Comparison of ENCODE assay signal across 10 mouse cellular contexts in the genomic region with DNA sequence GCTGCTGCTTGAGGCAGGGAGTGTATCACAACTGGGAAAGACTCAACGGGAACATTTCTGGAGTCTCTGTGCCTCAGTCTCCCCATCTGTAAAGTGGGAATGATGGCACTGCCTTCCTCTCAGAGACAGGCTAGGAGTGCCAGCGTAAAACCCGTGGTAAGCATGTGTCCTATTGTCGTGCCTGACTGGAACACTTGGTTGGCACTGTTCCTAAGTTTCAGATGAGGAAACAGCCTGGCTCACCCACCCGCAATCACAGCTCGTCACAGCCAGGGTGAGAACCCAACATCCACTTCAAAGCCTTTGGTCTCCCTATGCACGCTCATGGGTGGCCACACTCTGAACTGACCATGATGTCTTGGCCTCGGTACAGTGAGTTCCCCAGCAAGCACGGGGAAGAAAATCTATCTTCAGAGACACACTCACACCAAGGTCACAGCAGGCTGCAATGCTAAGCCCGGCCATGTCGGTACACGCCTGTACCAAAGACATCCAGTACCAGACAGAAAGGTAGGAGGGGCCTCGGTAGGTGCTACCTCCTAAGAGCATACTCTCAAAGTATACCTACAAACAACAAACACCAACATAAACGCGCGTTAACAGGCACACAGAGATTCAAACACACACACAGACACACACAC. TPM values are rescaled to one million over a fixed set of nuclear protein-coding genes. Genes with fewer than 3 reads are reported as not detected.
DNase-seq lines count a peak whose midpoint lies in the region; ATAC-seq lines count a peak whose summit lies in the region.
"Had no signal": no experiment of that assay in that cellular context is flagged by ENCODE, and none has a peak within 500 bp of the region (broad histone marks: within the 10 kb centered on the region; RNA-seq: fewer than 3 reads in every experiment).

No protein-coding gene starts in this region.

- peak overlapping the region; percentile 37; the same call in 1 of the 2 replicates for H3K4me2 ChIP-seq in heart, embryonic 15.5 days
- H3K4me2 ChIP-seq in midbrain, embryonic 14.5 days (ENCODE audit: low read length), result peak overlapping the region; percentile 45
- H3K4me2 ChIP-seq in midbrain, embryonic 11.5 days, result no peak overlapping the region

- intact Hi-C loops in heart, postnatal 36 days (cut with DNase I), result no loop called here

- no peak overlapping the region for H3K27ac ChIP-seq in heart, embryonic 15.5 days
- peak overlapping the region; percentile 58; the same call in 1 of the 2 replicates for H3K27ac ChIP-seq in midbrain, embryonic 14.5 days (replicated peaks; ENCODE audit: low read depth, low read length)
- no peak overlapping the region for H3K27ac ChIP-seq in midbrain, embryonic 11.5 days (ENCODE audit: low read depth, low read length)
- H3K27ac ChIP-seq: macrophage had no signal

- DNase-seq in heart, postnatal 4 days, result no peak
- no peak for DNase-seq in midbrain, embryonic 14.5 days
- DNase-seq in midbrain, embryonic 11.5 days (ENCODE audit: low spot score, missing footprints), result no peak
- DNase-seq in spleen, postnatal 36 days (ENCODE audit: low spot score in 2 of 2), result no peak
- no peak for DNase-seq in cerebellum, adult 8-10 months
- no peak for DNase-seq in heart, postnatal 36 days
- DNase-seq: cerebellum, adult 11 months had no signal

- no peak for ATAC-seq in heart, embryonic 15.5 days (replicated peaks; ENCODE audit: insufficient number of reproducible peaks, insufficient read depth, low FRiP score, low read depth)
- no peak for ATAC-seq in midbrain, embryonic 14.5 days (ENCODE audit: low FRiP score, low TSS enrichment)
- ATAC-seq in midbrain, embryonic 11.5 days (ENCODE audit: low FRiP score), result no peak
- ATAC-seq in inflammation-experienced regulatory T-cells, adult 6 months, result peak; percentile 57

- H3K9ac ChIP-seq in heart, embryonic 15.5 days, result no peak overlapping the region
- H3K9ac ChIP-seq in midbrain, embryonic 14.5 days (replicated peaks; ENCODE audit: low read length), result no peak overlapping the region
- no peak overlapping the region for H3K9ac ChIP-seq in midbrain, embryonic 11.5 days (ENCODE audit: low read length)

- no peaks in the 10 kb centered on the region for H3K9me3 ChIP-seq in heart, embryonic 15.5 days (replicated peaks)
- H3K9me3 ChIP-seq in midbrain, embryonic 14.5 days (ENCODE audit: control insufficient read depth, low read length), result no peaks in the 10 kb centered on the region
- no peaks in the 10 kb centered on the region for H3K9me3 ChIP-seq in midbrain, embryonic 11.5 days (ENCODE audit: control insufficient read depth, low read length)

- H3K36me3 ChIP-seq in heart, embryonic 15.5 days, result no peaks in the 10 kb centered on the region
- no peaks in the 10 kb centered on the region for H3K36me3 ChIP-seq in midbrain, embryonic 14.5 days (ENCODE audit: control insufficient read depth, insufficient read depth, low read length)
- no peaks in the 10 kb centered on the region for H3K36me3 ChIP-seq in midbrain, embryonic 11.5 days (ENCODE audit: control insufficient read depth, insufficient read depth, low read length)

- WGBS in heart, embryonic 15.5 days, result 82% methylated on average over 16 of the region's 16 CpGs
- WGBS in midbrain, embryonic 14.5 days, result 90% methylated on average over 16 of the region's 16 CpGs
- 93% methylated on average over 16 of the region's 16 CpGs for WGBS in midbrain, embryonic 11.5 days

- H3K4me1 ChIP-seq in heart, embryonic 15.5 days (replicated peaks), result peaks cover 19% of the 10 kb centered on the region; the same call in 1 of the 2 replicates
- H3K4me1 ChIP-seq in midbrain, embryonic 14.5 days (ENCODE audit: control insufficient read depth, insufficient read depth, low read length), result peaks cover 24% of the 10 kb centered on the region
- peaks cover 8% of the 10 kb centered on the region; the same call in 1 of the 2 replicates for H3K4me1 ChIP-seq in midbrain, embryonic 11.5 days (ENCODE audit: control insufficient read depth, insufficient read depth, low read length)

- H3K4me3 ChIP-seq in heart, embryonic 15.5 days, result no peak overlapping the region
- no peak overlapping the region for H3K4me3 ChIP-seq in midbrain, embryonic 14.5 days (replicated peaks; ENCODE audit: low read depth, low read length)
- no peak overlapping the region for H3K4me3 ChIP-seq in midbrain, embryonic 11.5 days (ENCODE audit: low read depth, low read length)

- no peaks in the 10 kb centered on the region for H3K27me3 ChIP-seq in heart, embryonic 15.5 days
- no peaks in the 10 kb centered on the region for H3K27me3 ChIP-seq in midbrain, embryonic 14.5 days (ENCODE audit: control insufficient read depth, insufficient read depth, low read length)
- H3K27me3 ChIP-seq in midbrain, embryonic 11.5 days (ENCODE audit: control insufficient read depth, insufficient read depth, low read length), result no peaks in the 10 kb centered on the region

RNA-seq across cellular contexts. Expression of gene Bcl11b, which starts 50.2 kb away (rescaled TPM):
- 4.6 and 9.3 TPM in 2 replicates for polyA plus RNA-seq in heart, embryonic 15.5 days (2015; fragmentation: Nextera tagmentation; extraction: Ambion mirVana)
- total RNA-seq in heart, postnatal 4 days (2021), result 1 to 10 TPM; 1.5 to 1.6 TPM
- polyA plus RNA-seq in midbrain, embryonic 14.5 days (2014; fragmentation: Nextera tagmentation; extraction: Ambion mirVana), result 38.4 and 43.3 TPM in 2 replicates
- polyA plus RNA-seq in midbrain, embryonic 11.5 days (2014; fragmentation: Nextera tagmentation; extraction: Ambion mirVana), result 4.5 and 6.3 TPM in 2 replicates
- polyA plus RNA-seq in inflammation-experienced regulatory T-cells, adult 6 months (2017; shearing (Covaris generic)), result 10 to 100 TPM; 26.0 to 46.3 (median 40.8) TPM
- under 1 TPM; 0.76 to 0.86 TPM for total RNA-seq in heart, postnatal 36 days (2021)
- polyA plus RNA-seq: macrophage had no signal
